Mouse (Mus musculus): ENCODE measurements at regions not wholly inside any gene's neighbourhood (a gene's known extent, or its start where the extent isn't known, plus 50 kb on each side); places are given as distances from the start of the nearest gene placed in this dataset.

DNA sequence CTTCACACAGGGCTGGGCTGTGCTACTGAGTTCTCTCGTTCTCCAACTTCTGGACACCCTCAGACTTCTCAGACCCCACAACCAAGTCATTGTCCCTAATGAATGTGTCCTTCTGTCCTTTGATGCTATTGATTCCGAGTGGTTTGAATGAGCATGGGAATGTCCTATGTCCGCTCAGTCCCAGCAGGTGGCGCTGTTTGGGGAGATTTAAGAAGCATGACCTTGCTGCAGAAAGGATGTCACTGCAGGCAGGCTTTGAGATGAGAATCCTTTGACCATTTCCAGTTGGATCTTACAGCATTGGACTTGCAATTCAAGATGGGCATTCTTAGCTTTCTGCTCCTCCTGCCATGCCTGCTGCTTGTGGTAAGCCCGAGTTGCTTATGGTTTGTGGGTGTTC lies 146.1 kb downstream of the Gpat3 start:
- H3K27me3 ChIP-seq (ENCODE audit: control insufficient read depth, insufficient read depth, low read length), result no peaks in the 10 kb centered on the region
- WGBS, result 25% methylated on average over 5 of the region's 5 CpGs
- no peak for DNase-seq (ENCODE audit: low read depth in 1 of 2, low spot score in 2 of 2)
- H3K36me3 ChIP-seq (ENCODE audit: control insufficient read depth, insufficient read depth, low read length), result no peaks in the 10 kb centered on the region
- H3K27ac ChIP-seq (ENCODE audit: insufficient read depth, low read length), result no peak overlapping the region
- no peaks in the 10 kb centered on the region for H3K4me1 ChIP-seq (ENCODE audit: control insufficient read depth, insufficient read depth, insufficient read length)
- peak; percentile 36; the same call in 1 of the 2 replicates for TF ChIP-seq CTCF (IDR thresholded peaks at IDR 0.05; ENCODE audit: extremely low read depth, insufficient read depth, insufficient read length, insufficient replicate concordance)
- no peak for TF ChIP-seq POLR2A (IDR thresholded peaks at IDR 0.05; ENCODE audit: low read depth, low read length)
- H3K4me3 ChIP-seq (ENCODE audit: extremely low read depth, insufficient read depth, insufficient read length), result no peak overlapping the region

DNA sequence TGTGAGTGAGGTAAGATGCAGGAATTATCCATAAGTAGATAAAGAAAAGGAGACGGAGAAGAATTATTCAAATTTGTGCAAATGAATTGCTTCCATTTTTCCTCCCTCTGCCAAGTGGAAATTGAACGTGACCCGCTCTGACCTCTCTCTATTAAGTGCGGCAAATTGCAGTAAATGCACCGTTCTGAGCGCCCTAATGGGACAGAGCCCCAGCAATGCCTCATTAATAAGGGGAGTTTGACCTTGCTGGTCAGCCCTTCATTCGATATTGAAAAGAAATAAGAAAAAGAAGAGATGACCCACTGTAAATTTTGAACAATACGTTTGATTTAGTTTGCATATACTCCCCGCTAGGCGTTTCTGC lies 137.0 kb downstream of the Gpat3 start:
- Histone ChIP-seq H3K4me1 (ENCODE audit: control insufficient read depth, insufficient read depth, insufficient read length) (no peaks in the 10 kb centered on the region), H3K27ac (ENCODE audit: insufficient read depth, low read length) (no peak overlapping the region), H3K27me3 (ENCODE audit: control insufficient read depth, insufficient read depth, low read length) (no peaks in the 10 kb centered on the region), H3K4me3 (ENCODE audit: extremely low read depth, insufficient read depth, insufficient read length) (no peak overlapping the region), H3K36me3 (ENCODE audit: control insufficient read depth, insufficient read depth, low read length) (no peaks in the 10 kb centered on the region)
- DNase-seq (ENCODE audit: low read depth in 1 of 2, low spot score in 2 of 2), result no peak
- 91% methylated on average over 10 of the region's 10 CpGs for WGBS
- no peak for TF ChIP-seq POLR2A (IDR thresholded peaks at IDR 0.05; ENCODE audit: low read depth, low read length)
- TF ChIP-seq CTCF (IDR thresholded peaks at IDR 0.05; ENCODE audit: extremely low read depth, insufficient read depth, insufficient read length, insufficient replicate concordance), result no peak

DNA sequence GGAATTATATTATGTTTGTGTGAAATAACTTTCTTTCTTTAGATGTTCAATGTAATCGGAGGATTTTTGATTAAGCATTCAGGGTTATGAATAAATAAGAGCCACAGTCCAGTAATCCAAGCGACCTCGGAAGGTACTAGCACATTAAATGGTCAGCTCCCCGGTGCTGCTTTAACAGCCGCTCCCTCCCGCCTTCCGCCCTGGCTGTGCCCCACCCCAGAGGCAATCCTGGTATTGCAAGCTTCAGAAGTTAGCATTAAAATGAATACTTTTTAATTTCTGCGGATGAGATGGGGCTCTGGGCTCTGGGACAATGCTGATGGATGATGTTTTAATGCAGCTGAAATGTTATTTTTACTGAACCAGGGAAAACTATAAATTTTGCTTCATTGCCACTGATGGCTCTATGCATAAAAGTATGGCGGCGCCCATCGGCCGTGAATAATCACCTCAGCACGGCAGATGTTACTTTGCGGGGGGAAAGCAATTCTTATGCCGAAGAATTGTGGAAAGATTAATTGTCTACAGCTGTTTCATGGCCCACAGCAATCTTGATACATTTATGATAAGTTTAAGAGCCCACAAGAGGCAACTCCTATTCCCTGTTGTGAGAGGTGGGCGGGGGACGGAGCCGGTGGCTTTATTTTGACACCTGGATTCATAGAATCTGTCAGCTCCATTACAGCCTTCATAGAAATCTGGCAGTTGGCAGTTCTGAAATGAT lies 136.5 kb downstream of the Gpat3 start:
- no peak overlapping the region for H3K4me3 ChIP-seq (ENCODE audit: extremely low read depth, insufficient read depth, insufficient read length)
- 90% methylated on average over 18 of the region's 18 CpGs for WGBS
- no peaks in the 10 kb centered on the region for H3K36me3 ChIP-seq (ENCODE audit: control insufficient read depth, insufficient read depth, low read length)
- H3K27ac ChIP-seq (ENCODE audit: insufficient read depth, low read length), result no peak overlapping the region
- no peak for DNase-seq (ENCODE audit: low read depth in 1 of 2, low spot score in 2 of 2)
- no peaks in the 10 kb centered on the region for H3K4me1 ChIP-seq (ENCODE audit: control insufficient read depth, insufficient read depth, insufficient read length)
- no peaks in the 10 kb centered on the region for H3K27me3 ChIP-seq (ENCODE audit: control insufficient read depth, insufficient read depth, low read length)
- no peak for TF ChIP-seq POLR2A (IDR thresholded peaks at IDR 0.05; ENCODE audit: low read depth, low read length)
- TF ChIP-seq CTCF (IDR thresholded peaks at IDR 0.05; ENCODE audit: extremely low read depth, insufficient read depth, insufficient read length, insufficient replicate concordance), result no peak

DNA sequence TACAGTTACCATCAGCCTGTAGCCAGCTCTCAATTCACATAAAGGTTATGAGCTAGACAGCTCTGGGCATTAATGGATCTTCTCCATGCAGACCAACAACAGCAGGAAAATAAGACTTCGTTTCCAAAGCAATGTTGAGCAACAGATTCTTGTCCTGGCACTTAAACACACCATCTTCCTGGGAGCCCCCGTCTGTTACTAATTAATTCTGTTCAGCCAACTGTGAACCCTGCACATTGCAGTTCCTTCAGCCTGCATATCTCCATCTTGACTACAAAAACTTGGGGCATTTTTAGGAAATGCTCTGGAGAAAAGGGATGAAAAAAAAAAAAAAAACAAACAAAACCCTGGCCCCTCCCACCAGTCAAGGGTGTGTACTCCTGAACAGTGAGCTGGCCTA lies 131.2 kb downstream of the Gpat3 start:
- no peak for DNase-seq (ENCODE audit: low read depth in 1 of 2, low spot score in 2 of 2)
- TF ChIP-seq POLR2A (IDR thresholded peaks at IDR 0.05; ENCODE audit: low read depth, low read length), result no peak
- TF ChIP-seq CTCF (IDR thresholded peaks at IDR 0.05; ENCODE audit: extremely low read depth, insufficient read depth, insufficient read length, insufficient replicate concordance), result no peak
- WGBS, result 81% methylated on average over 2 of the region's 2 CpGs
- H3K27ac ChIP-seq (ENCODE audit: insufficient read depth, low read length), result no peak overlapping the region
- H3K4me3 ChIP-seq (ENCODE audit: extremely low read depth, insufficient read depth, insufficient read length), result no peak overlapping the region
- no peaks in the 10 kb centered on the region for H3K4me1 ChIP-seq (ENCODE audit: control insufficient read depth, insufficient read depth, insufficient read length)
- H3K27me3 ChIP-seq (ENCODE audit: control insufficient read depth, insufficient read depth, low read length), result no peaks in the 10 kb centered on the region
- no peaks in the 10 kb centered on the region for H3K36me3 ChIP-seq (ENCODE audit: control insufficient read depth, insufficient read depth, low read length)

DNA sequence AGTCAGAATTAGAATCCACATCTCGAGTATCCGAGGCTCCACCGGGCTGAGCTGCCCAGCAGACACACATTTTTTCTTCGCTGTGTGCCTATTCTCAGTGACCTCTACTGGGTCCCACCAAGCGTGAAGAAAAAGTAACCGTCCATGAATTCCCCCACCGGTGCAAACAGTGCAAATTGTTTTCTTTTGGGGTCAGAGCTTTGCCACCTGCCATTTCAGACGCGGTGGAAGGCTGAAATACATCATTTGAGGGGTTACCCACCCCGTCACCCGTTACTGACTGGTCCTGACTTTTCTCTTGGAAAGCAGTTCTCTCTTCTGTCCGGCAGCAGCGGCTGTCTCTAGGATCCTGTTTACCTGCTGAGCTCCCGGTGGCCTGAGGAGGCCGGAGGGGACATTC lies 105.7 kb downstream of the Gpat3 start:
- H3K27me3 ChIP-seq (ENCODE audit: control insufficient read depth, insufficient read depth, low read length), result no peaks in the 10 kb centered on the region
- no peak overlapping the region for H3K4me3 ChIP-seq (ENCODE audit: extremely low read depth, insufficient read depth, insufficient read length)
- no peak for TF ChIP-seq POLR2A (IDR thresholded peaks at IDR 0.05; ENCODE audit: low read depth, low read length)
- no peak overlapping the region for H3K27ac ChIP-seq (ENCODE audit: insufficient read depth, low read length)
- H3K36me3 ChIP-seq (ENCODE audit: control insufficient read depth, insufficient read depth, low read length), result no peaks in the 10 kb centered on the region
- H3K4me1 ChIP-seq (ENCODE audit: control insufficient read depth, insufficient read depth, insufficient read length), result no peaks in the 10 kb centered on the region
- no peak for DNase-seq (ENCODE audit: low read depth in 1 of 2, low spot score in 2 of 2)
- 81% methylated on average over 15 of the region's 15 CpGs for WGBS

Measured in spleen, adult 2 months (tissue).